Mouse (Mus musculus) olfactory bulb, adult 2 months (tissue): ENCODE measurements around the gene Dctn3. TPM values are rescaled to one million over a fixed set of nuclear protein-coding genes. Genes with fewer than 3 reads are reported as not detected.
A peak's percentile ranks its signal among the peaks of the same experiment; 100 is the strongest.

Source experiments
- H3K27ac ChIP-seq: fragments of 200-500 bp; 2 replicates; pipeline ENCODE4 v1.5.1; 2012; ENCODE audit warnings: low read depth, low read length; ENCODE audit not compliant: insufficient read depth
- H3K4me1 ChIP-seq: fragments of 200-500 bp; 2 replicates; pipeline ENCODE4 v1.6.1; 2012; ENCODE audit warnings: low read length; ENCODE audit not compliant: control insufficient read depth, insufficient read depth
- H3K4me3 ChIP-seq: fragments of 200-500 bp; 2 replicates; pipeline ENCODE4 v1.5.1; 2012; ENCODE audit warnings: mild to moderate bottlenecking, low read depth, low read length, moderate library complexity; ENCODE audit not compliant: insufficient read depth
- CTCF ChIP-seq: fragments of 200-500 bp; IDR thresholded peaks from 2 replicates; pipeline ENCODE4 v1.5.1; 2012; ENCODE audit warnings: low read depth, mild to moderate bottlenecking, low read length, moderate library complexity; ENCODE audit not compliant: insufficient read depth
- POLR2A ChIP-seq: fragments of 200-500 bp; IDR thresholded peaks from 2 replicates; pipeline ENCODE4 v1.6.1; 2012; ENCODE audit warnings: mild to moderate bottlenecking, low read depth, low read length, moderate library complexity; ENCODE audit not compliant: insufficient read depth
- WGBS: fragments of 180-500 bp; shearing (Covaris S2); methylation state at CpG from one replicate; pipeline ENCODE4 v1.1.7; 2018; 5-methylcytosine and 5-hydroxymethylcytosine counted together
- polyA plus RNA-seq: library from polyadenylated mRNA; stranded (reverse); fragments of >200 nt; gene quantifications from 2 replicates; pipeline ENCODE4 v1.2.4, GENCODE M21; 2012; ENCODE audit warnings: low replicate concordance; ENCODE audit not compliant: missing spikeins, insufficient read depth, insufficient read length

Dctn3 gene
- polyA plus RNA-seq, 1 experiment = not detected

GRCm38 (mm10) chr4:41758701-41759100, 35.7 kb upstream of the Dctn3 start:
- H3K27ac ChIP-seq = no peak overlapping the region
- H3K4me1 ChIP-seq = peaks cover 33% of the 10 kb centered on the region
- TF ChIP-seq POLR2A (no peak), CTCF (no peak)
- no peak overlapping the region for H3K4me3 ChIP-seq
- 92% methylated on average over 4 of the region's 4 CpGs for WGBS

- WGBS = 87% methylated on average over 11 of the region's 11 CpGs
- TF ChIP-seq CTCF = no peak
- TF ChIP-seq POLR2A = no peak
- Histone ChIP-seq H3K27ac (no peak overlapping the region), H3K4me3 (no peak overlapping the region), H3K4me1 (peaks cover 33% of the 10 kb centered on the region)
Measured at GRCm38 (mm10) chr4:41758021-41758420, 35.1 kb upstream of the Dctn3 start.

- WGBS = 97% methylated on average over 13 of the region's 13 CpGs
- no peak overlapping the region for H3K27ac ChIP-seq
- no peak overlapping the region for H3K4me3 ChIP-seq
- H3K4me1 ChIP-seq = peaks cover 27% of the 10 kb centered on the region
- no peak for TF ChIP-seq POLR2A
- TF ChIP-seq CTCF = no peak
Measured at GRCm38 (mm10) chr4:41757321-41757720, 34.4 kb upstream of the Dctn3 start.

DNA sequence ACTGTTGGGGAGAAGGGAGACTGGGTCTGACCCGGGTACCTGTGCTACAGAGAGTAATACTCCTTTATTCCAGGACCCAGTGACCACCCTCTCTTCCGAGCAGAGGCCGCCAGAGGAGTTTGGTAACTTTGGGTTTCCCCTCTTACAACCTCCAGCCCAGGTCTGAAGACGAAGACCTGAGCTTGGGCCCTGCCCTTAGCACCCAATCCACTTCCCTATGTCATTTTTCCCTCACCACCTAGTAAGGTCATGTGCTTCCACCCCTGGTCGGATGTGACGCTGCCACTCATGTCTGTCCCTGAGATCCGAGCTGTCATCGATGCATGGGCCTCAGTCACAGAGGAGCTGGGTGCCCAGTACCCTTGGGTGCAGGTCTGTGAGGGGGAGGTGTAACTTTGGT, 33.5 kb upstream of the Dctn3 start:
- peak overlapping the region; percentile 72 for H3K4me3 ChIP-seq
- WGBS = 75% methylated on average over 8 of the region's 8 CpGs
- TF ChIP-seq POLR2A (no peak), CTCF (no peak)
- H3K4me1 ChIP-seq = peaks cover 23% of the 10 kb centered on the region
- no peak overlapping the region; the same call in 1 of the 2 replicates for H3K27ac ChIP-seq

DNA sequence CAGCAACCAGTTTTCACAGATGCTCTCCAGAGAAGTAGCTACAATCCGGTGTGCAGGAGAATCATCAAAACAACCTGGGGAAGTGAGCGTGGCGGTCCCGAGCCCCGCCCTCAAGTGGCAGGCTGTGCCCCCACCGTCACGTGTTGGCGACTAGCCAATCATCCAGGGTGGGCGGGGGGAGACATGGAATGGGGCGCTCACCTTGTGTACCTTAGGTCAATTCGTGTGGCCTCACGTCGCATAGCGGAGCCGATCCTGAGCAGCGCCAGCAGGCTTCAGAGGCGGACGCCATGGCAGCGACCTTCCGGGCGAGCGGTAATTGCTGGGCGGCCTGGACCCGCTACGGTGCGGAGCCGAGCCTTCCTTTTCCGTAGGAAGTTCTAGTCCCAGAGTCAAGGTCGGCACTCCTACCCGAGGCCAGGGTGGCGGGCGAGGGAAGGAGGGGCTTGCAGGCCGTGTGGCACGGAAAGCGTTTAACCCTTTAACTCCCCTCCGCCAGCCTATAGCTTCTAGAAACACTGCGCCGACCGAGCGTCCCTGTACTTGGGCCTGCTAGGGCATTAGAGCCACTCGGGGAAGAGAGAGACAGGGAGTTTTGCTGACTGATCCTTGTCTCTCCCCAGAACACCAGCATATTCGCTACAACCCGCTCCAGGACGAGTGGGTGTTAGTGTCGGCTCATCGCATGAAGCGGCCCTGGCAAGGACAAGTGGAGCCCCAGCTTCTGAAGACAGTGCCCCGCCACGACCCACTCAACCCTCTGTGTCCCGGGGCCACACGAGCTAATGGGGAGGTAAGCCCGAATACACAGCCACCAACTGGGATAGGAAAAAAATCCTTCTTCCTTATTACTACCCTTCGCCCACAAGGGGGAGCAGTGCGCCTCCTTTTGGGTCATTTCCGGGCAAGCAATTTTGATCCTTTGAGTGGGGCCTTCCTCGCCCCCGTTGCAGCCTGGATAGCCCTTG, 32.7 kb upstream of the Dctn3 start, which contains the start of gene Sigmar1:
Gene Sigmar1 (minus strand): TSS at position 820 of the 968 bp plus-strand sequence.
- H3K27ac ChIP-seq = peak within 1 kb of the TSS; percentile 76
- under 1% methylated on average over 57 of the region's 57 CpGs for WGBS
- H3K4me3 ChIP-seq = peak within 1 kb of the TSS; percentile 72
- H3K4me1 ChIP-seq = peaks cover 19% of the 10 kb centered on the region
- TF ChIP-seq POLR2A (no peak), CTCF (peak; percentile 28)

- TF ChIP-seq CTCF (no peak), POLR2A (0 out of 2 replicates have a peak, but pooled peaks have one; percentile 6)
- Histone ChIP-seq H3K27ac (peak within 1 kb of the TSS; percentile 76), H3K4me3 (peak within 1 kb of the TSS; percentile 72), H3K4me1 (peaks cover 13% of the 10 kb centered on the region)
- 16% methylated on average over 14 of the region's 14 CpGs for WGBS
Measured at GRCm38 (mm10) chr4:41754797-41755337, 31.9 kb upstream of the Dctn3 start, which contains the start of gene Galt. Gene Galt, plus strand, starts transcription at chr4:41755228.

DNA sequence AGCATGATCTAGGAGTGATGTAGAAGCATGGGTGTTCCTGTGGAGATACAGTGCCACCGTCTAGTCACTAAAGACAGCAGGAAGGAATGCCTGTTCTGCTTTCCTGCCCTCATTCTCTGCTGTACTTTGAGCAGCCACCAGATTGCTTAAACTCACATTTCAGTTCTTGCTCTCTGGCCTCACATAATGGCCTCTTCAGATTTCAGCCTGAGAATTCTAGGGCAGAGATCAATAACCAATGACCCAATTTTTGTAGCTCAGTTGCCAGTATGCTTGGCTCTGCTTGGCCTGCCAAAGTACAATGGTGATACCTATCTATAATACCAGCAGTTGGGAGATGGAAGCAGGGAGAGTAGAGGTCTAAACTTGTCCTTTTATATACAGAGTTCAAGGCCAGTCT, 22.1 kb upstream of the Dctn3 start:
- peaks cover 5% of the 10 kb centered on the region for H3K4me1 ChIP-seq
- TF ChIP-seq POLR2A (no peak), CTCF (no peak)
- WGBS = 71% methylated on average over 1 of the region's 1 CpGs
- H3K4me3 ChIP-seq = no peak overlapping the region
- no peak overlapping the region for H3K27ac ChIP-seq

DNA sequence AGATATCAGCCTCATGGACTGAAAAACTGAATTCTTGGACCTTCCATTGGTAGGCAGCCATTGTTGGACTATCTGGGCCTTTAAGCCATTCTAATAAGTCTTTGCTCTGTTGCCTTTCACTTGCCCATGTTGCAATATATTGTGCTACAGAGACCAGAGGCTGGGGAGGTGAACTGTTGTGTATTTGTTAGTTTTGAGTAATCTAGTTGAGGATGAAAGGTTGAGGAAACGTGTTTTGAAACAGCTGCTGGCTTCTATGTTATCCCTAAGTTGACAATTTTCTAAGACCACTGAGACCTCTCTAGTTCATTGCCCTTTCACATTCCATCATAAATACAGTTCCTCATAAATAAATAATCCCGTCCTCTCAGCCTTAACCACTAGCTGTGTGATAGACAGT, 21.2 kb upstream of the Dctn3 start:
- Histone ChIP-seq H3K4me1 (peaks cover 5% of the 10 kb centered on the region), H3K27ac (no peak overlapping the region), H3K4me3 (no peak overlapping the region)
- WGBS = 85% methylated on average over 2 of the region's 2 CpGs
- TF ChIP-seq POLR2A (no peak), CTCF (no peak)

GRCm38 (mm10) chr4:41741158-41741560, 18.2 kb upstream of the Dctn3 start:
- 0% methylated on average over 27 of the region's 27 CpGs for WGBS

More at GRCm38 (mm10) chr4:41741158-41741560, 18.2 kb upstream of the Dctn3 start:
- H3K4me1 ChIP-seq = peaks cover 5% of the 10 kb centered on the region
- TF ChIP-seq POLR2A = peak; percentile 93
- TF ChIP-seq CTCF = no peak
- H3K4me3 ChIP-seq = peak overlapping the region; percentile 77
- peak overlapping the region; percentile 41; the same call in 1 of the 2 replicates for H3K27ac ChIP-seq
